Mouse (Mus musculus) CD8-positive naive resting alpha-beta T cell, adult 57 days (primary cell): ENCODE data around the gene Itgb1. TPM values are rescaled to one million over a fixed set of nuclear protein-coding genes. Genes with fewer than 3 reads are reported as not detected.

Experiments
- total RNA-seq: library from RNA; stranded (reverse); gene quantifications from one replicate; pipeline ENCODE4 v1.2.4, GENCODE M21; 2023

Gene Itgb1
- total RNA-seq = 33.2 TPM

GRCm38 (mm10) chr8:128685507-128686428, at the start of gene Itgb1:
Gene Itgb1 (plus strand): TSS chr8:128685654.

Other genes with a start within 250 kb of the Itgb1 start
- gene Gm3952, start 113.0 kb downstream of the Itgb1 start, total RNA-seq = not detected